Mouse (Mus musculus) lung, postnatal 0 days (tissue): ENCODE results near the gene S100a14.

Experiments
- CTCF ChIP-seq: IDR thresholded peaks from 2 replicates; pipeline ENCODE4 v1.5.1; 2016; ENCODE audit warnings: antibody characterized with exemption, mild to moderate bottlenecking
- EP300 ChIP-seq: IDR thresholded peaks from 2 replicates; pipeline ENCODE4 v1.6.1; 2016; ENCODE audit warnings: antibody characterized with exemption, mild to moderate bottlenecking, control low read depth

GRCm38 (mm10) chr3:90537905-90538296 is 11.2 kb downstream of the S100a14 start:
- TF ChIP-seq CTCF (no peak), EP300 (no peak)
